Mouse (Mus musculus) bone marrow, adult 2 months (tissue): ENCODE measurements around the gene Dlk1.

Source experiments
- CTCF ChIP-seq: fragments of 200-500 bp; IDR thresholded peaks from 2 replicates; pipeline ENCODE4 v1.5.1; 2011; ENCODE audit warnings: low read length, control low read depth; ENCODE audit not compliant: control insufficient read depth, insufficient read depth
- POLR2A ChIP-seq: fragments of 200-500 bp; IDR thresholded peaks from 2 replicates; pipeline ENCODE4 v1.6.1; 2011; ENCODE audit warnings: low read depth, mild to moderate bottlenecking, control low read depth, low read length, borderline replicate concordance; ENCODE audit not compliant: control insufficient read depth

DNA sequence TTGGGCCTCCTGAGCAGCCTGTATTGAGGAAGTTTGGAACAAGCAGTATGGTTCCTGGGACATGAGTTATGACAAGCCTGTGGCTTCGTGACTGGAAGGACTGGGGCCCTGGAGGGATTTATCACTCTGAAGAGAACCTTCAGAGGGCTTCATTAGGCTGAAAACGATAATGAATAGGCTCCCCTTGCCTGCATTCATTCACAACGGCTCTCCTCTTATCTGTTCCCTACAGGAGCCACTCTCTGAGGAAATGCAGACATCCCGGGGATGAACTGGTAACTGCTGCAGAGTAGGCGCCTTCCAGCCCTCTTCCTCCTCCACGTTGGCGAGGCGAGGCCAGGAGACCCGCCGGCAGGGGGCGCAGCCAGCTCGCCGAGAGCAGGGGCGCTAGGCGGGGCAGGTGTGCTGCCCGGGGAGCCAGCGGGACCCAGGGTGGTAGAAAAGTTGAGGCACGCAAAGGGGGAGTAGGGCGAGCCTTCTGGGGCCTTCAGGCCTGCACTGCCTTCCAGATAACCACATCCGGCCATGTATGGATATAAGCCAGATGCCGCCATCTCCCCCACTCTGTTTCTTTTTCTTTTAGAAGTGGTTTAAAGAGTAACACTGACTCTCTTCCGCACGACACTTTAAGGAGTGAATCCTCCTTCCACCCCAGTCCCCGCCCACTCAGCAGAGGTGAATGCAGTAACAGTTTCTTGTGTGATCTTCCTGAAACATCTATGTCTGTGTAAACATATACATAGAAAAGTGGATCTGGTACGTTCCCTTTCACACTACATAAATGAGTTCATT, 14.9 kb upstream of the Dlk1 start:
- TF ChIP-seq CTCF: peak; percentile 78
- no peak for TF ChIP-seq POLR2A
